Mouse (Mus musculus) monocyte, adult 5-6 weeks (primary cell): ENCODE data around the gene Jph4. TPM values are rescaled to one million over a fixed set of nuclear protein-coding genes. Genes with fewer than 3 reads are reported as not detected.

Experiments
- ATAC-seq: fragments of 153-309, 156-312 bp; replicated peaks from 2 replicates; pipeline ENCODE4 v1.8.0; 2017; ENCODE audit warnings: mild to moderate bottlenecking; ENCODE audit not compliant: low TSS enrichment, insufficient number of reproducible peaks, severe bottlenecking, poor library complexity, low FRiP score
- total RNA-seq: library from RNA; stranded (forward); fragments of 200-1000, 200-491, 200-594 nt; gene quantifications from 3 replicates; pipeline ENCODE4 v1.2.3, GENCODE M21; 2017

Jph4 gene
- total RNA-seq, 1 experiment from 2014 or later: not detected

DNA sequence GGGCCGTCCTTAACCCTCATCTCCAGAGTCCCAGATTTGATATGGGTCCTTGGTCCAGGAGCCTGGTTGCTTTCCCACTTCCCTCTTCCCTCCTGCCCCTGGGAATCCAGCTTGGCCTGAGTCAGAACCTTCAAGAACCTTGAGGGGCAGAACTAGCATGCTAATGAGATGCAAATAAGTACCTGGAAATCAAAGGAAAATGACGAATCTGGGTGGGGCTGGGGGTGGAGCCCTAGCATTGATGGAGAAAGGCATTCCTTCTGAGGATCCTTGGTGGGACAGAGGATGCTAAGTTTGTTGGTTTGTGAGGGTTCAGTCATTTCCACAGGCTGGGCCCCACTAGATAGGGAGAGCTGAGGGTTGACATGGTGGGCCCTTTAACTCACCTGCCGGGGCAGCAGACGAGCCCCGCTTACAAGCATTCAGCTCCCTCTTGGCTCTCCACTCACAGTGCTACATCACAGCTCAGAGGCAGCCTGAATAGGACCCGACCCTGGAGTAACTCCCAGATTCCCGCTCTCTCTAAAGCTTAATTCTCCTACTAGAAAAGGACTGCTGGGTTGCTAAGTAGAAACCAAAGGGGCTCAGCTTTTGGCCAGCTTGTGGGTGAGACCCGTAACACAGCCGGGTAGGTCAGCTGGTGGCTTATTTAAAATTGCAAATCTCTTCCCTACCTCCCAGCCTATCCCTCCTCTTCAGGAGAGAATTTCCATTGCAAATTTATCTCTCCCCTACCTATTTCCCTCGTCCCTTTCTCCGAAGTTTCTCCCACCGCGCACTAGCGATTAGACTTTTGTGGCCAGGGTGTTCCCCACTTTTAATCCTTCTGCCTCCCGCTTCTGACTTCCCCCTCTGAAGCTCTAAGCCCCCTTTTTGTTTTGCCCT is 39.0 kb downstream of the Jph4 start:
- no peak for ATAC-seq

DNA sequence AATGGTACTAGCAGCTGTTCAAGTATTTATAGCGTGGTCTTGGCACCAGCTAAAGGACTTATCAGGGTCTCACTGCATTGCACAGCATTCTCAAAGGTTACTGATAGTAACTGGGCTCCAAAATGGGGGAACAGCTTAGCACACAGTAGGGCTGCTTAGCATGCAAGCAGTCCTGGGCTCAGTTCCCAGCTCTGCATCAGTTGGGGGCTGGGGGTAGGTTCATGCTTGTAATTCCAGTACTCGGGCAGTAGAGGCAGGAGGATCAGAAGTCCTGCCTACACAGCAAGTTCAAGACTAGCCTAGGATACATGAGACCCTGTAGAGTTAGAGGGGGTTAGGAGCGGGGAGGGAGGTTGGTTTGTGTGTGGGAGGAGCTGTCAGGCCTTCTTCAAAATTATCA is 39.8 kb downstream of the Jph4 start:
- no peak for ATAC-seq

DNA sequence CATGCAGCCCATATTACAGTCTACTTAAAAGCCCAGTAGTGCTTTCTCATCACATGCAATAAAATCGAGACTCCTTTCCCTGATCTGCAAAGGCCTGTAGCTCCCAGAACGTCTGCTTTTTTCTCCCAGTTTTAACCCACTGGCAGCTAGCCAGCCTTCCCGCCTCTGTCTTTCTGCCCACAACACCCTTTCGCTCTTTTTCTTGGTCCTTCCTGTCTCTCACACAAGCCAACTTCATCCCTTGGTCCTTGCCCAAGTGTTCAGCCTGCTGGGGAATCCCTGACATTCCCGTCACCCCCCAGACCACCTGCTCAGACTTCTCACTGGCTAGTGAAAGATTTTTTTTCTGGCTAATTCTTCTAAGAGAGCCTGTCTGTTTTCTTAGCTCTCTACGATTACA is 40.5 kb downstream of the Jph4 start:
- no peak for ATAC-seq

DNA sequence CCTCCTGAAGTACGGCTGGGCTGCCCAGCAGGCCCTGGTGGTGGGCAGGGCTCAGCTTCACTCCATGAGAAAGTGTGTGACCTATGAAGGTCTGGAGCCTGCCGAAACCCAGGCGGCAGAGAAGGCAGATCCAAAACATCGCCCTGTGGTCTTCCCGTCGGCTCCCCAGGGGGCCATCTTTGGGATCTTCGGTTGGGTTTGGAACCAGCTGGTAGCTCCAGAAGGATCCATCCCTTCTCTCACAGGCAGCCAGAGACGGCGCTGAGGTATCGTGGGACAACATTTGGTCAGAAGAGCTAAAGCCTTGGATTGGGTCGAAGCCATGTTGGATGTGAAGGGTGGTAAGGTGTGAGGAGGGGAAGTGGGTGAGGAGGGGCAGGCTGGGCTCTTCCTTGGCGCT is 42.3 kb downstream of the Jph4 start:
- no peak for ATAC-seq

DNA sequence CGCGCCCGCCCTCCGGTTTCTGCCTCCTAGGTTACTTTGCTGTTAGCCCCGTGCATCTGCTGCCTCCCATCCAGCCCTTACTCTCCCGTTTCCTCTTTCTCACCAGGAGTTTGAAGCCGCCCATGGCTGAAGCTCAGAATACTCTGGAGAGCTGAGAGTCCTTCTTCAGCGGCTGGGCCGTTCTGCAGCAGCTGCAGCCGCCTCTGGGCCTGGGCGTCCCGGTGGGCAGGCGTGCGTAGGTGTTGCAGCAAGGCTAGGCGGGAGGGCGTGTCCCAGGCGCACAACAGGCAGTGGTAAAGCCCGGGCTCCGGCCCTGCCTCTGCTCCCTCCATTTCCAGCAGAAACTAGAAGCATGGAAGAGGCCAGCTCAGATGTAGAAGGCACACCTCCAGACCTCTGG is 45.0 kb downstream of the Jph4 start:
- no peak for ATAC-seq

DNA sequence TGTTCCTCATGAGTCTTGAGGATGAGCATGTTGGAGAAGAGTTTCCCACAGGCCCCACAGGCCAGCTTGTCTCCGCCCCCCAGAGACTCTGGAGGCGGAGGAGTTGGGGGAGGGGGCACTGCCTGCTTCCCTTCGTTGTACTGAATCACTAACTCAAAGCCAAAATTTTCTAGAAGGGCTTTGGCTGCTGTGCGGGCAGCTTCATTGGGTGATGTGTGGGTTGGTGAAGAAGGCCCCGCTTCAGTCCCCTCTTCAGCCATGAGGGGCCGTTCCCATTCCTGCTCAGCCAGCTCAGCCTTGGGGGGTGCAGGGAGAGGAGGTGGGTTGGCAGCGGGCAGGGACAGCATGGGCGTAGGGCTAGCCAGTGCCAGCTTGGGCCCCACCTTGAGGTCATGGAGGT is 50.7 kb downstream of the Jph4 start:
- no peak for ATAC-seq

DNA sequence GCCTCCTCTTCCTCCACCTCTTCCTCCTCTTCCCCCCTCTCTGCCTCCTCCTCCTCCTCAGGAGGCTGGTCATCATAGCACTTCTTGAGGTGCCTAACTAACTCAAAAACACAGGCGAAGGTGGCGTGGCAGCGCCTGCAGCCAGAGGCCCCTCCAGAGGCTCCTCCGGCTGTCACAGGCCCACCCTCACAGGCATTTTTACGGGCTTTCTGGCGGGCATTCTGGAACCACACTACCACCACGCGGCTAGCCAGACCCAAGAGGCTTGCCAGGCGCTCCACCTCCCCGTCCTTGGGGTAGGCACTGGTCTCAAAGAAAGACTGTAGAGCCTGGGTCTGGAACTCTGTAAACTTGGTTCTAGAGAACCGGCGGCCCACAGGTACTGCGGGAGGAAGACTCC is 51.3 kb downstream of the Jph4 start:
- no peak for ATAC-seq

DNA sequence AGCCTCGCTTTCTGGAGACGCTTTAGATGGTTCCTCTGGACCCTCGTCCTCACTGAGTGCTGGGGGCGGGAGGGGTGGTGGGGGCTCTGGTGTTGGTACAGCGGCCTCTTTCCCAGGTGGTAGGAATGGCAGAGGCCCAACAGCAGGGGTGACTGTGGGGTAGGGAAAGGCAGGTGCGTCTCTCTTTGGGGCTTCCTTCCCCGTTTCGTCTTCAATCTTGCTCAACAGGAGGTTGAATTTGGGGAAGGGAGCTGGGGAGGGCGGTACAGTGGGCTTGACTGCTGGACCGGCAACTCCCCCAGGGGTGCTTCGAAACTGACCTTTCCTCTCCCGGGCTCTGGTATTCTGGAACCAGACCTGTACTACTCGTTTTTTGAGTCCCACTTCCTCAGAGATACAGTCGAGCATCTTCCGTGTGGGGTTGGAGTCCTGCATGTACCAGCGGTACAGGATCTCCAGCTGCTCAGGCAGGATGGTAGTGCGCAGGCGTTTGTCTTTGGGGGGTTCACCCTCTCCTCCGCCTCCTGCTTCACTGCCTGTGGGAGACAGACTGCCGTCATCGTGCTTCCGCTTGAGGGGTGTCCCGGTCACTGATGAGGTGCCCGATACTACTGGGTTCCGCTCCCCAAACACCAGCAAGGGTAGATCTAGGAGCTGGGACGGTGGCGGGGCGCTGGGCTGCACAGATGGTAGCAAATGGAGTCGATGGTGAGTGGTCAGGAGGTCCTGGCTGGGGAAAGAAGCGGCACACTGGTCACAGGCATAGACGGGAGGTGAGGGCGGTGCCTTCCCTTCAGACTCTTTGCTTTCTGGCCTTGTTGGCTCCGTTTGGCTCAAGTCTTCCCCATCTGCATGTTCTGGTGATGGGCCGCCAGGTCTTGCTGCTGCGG is 52.0 kb downstream of the Jph4 start:
- ATAC-seq: no peak

DNA sequence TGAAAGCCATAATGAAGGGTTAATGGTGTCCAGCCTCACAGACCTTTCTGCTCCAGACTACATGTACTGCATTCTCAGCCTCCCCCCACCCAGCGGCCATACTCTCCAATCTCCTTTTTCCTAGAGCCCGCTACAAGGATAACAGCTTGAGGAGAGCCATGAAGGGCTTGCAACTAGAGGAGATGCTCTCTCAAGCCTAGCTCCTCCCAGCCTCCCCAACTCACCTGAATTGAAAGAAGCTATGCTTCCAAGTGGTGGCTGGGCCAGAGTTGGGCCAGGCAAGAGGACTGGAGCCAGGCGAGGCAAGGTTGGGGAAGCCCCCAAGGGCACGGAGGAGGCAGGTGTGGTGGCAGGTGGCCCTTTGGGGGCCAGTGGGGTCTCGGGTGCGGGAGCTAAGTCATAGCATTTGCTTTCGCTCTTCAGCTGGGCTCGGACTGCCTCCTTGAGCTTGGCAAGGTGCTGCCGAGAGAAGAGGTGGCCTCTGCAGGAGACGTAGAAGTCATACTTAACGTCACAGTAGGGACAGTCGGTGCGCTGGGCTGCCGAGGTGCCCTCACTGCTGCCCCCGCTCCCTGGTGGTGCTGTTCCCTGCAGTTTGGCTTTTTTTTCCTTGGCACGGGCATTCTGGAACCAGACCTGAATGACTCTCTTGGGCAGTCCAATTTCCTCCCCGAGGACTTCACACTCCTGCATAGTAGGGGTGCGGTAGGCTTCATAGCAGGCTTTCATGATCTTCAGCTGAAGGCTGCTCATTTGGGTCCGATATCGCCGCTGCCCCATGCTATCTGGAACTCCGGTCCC is 53.0 kb downstream of the Jph4 start:
- no peak for ATAC-seq

DNA sequence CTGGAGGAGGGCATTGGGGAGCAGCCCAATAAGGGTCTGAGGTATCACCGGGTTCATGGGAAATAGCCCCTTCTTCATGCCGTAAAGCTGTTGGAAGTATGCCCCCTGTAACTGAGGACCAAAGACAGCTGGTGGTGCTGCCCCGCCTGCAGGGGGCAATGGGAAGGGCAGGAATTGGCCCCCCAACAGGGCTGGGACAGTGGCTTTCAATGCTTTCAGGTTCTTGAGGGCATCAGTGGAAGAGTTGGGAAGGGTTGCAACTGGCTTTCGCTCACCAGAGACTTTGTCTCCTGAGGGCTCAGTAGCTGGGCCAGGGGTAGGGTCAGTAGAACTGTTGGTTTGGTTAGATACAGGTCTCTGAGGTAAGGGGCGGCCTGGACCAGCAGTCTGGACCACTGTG is 53.6 kb downstream of the Jph4 start:
- ATAC-seq: no peak

DNA sequence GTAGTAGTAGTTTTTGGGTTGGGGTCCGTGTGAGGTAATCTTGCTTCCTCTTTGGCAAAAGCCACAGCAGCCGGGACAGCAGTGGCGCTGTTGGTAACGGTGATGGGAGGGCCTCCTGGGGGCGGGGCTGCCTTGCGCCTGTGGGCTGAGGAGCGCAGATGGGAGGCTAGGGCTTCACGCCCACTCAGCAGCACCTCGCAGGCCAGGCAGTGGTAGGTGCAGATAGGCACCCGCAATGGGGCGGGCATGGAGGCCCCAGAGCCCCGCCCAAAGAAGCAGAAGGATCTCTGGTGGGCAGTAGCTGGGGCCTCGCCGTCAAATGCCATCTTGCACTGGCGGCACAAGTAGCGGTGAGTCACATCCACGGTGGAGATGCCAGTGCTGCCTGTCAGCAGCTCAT is 54.1 kb downstream of the Jph4 start:
- no peak for ATAC-seq

DNA sequence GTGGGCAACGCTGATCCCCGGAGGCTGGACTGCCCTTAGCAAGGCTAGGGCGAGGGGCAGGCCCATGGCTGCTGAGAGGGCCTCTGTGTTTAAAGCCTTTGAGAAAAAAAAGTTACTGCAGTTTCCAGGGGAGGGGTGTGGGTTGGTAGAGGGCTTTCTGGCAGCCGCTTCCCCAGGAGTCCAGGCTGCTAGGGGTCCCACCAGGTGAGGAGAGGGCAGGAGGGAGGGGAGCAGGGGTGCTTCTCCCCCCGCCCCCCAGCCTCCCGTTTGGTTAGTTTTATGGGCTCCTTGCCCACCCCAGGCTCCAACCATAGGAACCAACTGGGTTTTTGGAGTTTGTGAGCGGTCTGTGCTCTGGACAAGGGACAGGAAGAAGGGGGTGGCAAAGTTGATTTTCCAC is 54.9 kb downstream of the Jph4 start:
- ATAC-seq: no peak

DNA sequence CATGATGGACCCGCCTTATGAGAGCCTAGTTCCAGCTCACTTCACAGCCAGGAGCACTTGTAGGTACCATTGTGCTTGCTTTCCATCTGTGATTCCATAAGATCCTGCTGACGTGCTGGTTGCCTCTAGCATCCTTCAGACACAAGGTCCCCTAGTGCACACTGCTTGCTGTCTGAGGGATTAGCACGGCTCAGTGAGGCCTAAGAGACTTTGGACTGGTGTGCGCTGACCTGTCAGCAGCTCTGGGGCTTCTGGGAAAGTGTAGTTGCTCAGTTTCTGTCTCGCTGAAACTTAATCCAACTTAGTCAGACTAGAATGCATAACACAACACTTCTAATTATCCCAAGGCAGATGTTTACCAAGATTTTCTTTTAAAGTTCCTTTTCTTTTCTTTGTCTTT is 56.8 kb downstream of the Jph4 start:
- no peak for ATAC-seq

DNA sequence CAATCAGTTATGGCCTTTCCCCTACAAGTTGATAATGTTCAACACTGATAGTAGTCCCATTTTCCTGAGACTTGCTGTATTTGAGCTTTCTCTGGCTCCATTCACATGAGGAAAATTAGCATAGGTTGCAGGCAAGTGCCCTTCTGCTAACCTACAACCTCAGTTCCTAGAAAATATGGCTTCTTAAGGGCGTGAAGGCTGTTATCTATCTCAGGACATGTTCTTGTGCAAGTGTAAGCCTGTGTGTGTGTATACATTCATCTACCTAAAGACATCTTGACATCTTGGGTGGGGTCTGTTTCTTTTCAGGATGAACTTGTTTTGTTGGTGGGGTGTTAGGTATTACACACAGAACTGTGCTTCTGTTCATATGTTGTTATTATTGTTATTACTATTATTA is 57.7 kb downstream of the Jph4 start:
- ATAC-seq: no peak

Other genes with a start within 250 kb of the Jph4 start
- 2.1 to 16.7 TPM (median 5.1 TPM) in 3 replicates for gene Homez, start 246.0 kb downstream of the Jph4 start, total RNA-seq
- gene Ppp1r3e, start 239.4 kb downstream of the Jph4 start, total RNA-seq: 1.3 to 2.7 TPM in 2 of 3 replicates, not detected in the other
- gene Bcl2l2, start 233.6 kb downstream of the Jph4 start, total RNA-seq: 2.2 to 9.0 TPM (median 4.0 TPM) in 3 replicates
- gene Gm20521, start 233.5 kb downstream of the Jph4 start, total RNA-seq: 3.0 to 3.6 TPM in 2 of 3 replicates, not detected in the other
- 141 to 211 TPM (median 184 TPM) in 3 replicates for gene Pabpn1, start 224.4 kb downstream of the Jph4 start, total RNA-seq
- gene Slc22a17, start 203.8 kb downstream of the Jph4 start, total RNA-seq: 0.85 to 1.4 TPM (median 1.1 TPM) in 3 replicates
- gene Efs, start 190.8 kb downstream of the Jph4 start, total RNA-seq: not detected in 3 replicates
- not detected in 3 replicates for gene Il25, start 184.2 kb downstream of the Jph4 start, total RNA-seq
- not detected in 3 replicates for gene Cmtm5, start 180.7 kb downstream of the Jph4 start, total RNA-seq
- gene Myh6, start 150.0 kb downstream of the Jph4 start, total RNA-seq: not detected in 3 replicates
- not detected in 3 replicates for gene Gm17428, start 140.0 kb downstream of the Jph4 start, total RNA-seq
- gene Myh7, start 122.3 kb downstream of the Jph4 start, total RNA-seq: not detected in 3 replicates
- 73.4 to 121 TPM (median 99.8 TPM) in 3 replicates for gene Ngdn, start 101.5 kb downstream of the Jph4 start, total RNA-seq
- gene Zfhx2, start 24.6 kb downstream of the Jph4 start, total RNA-seq: 2.0 to 7.8 TPM (median 2.4 TPM) in 3 replicates
- gene Thtpa, start 22.2 kb downstream of the Jph4 start, total RNA-seq: 6.1 to 9.5 TPM (median 8.9 TPM) in 3 replicates
- 26.9 to 61.0 TPM (median 34.8 TPM) in 3 replicates for gene Ap1g2, start 10.3 kb downstream of the Jph4 start, total RNA-seq
- gene Dhrs2, start 105.1 kb upstream of the Jph4 start, total RNA-seq: 2.8 TPM in 1 of 3 replicates, not detected in the others